Mouse (Mus musculus): ENCODE measurements around the gene Ptprb.

Ptprb gene

DNA sequence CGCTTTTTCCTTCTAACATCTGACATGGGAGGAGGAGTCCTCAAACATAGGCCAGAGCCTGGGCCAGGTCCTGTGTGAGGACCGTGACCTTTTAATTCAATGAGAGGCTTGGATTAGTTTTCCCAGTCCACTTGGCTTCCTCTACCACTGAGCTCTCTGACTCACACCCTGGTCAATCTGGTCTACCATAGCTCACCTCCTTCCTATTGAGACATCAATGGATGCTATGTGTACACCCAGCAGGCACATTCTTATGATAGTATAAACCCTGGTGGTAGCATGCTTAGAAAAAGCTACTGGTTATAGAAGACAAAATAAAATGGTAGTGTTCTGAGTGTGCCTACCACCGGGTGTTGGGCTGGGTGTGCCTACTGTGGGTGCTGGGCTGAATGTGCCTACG is 21.1 kb downstream of the Ptprb start:
- no peak for DNase-seq (ENCODE audit: low spot score)

DNA sequence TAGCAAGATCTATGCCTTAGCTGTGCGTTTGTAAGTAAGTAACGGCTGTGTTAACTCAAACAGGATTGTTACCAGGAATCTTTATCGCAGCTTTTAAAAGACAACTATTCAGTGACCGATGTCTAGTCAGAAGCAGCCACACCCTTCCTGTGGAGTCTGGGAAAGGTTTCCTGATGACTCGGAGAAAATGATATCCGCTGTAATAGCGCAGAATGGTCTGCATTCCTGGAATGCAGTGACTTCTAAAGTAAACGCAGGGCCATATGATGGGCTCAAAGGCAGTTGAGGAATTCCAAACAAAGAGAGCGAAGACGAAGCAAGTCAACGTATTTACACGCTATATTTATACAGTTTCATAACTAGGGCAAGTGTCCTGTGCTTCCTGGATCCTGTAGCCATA is 22.5 kb downstream of the Ptprb start:
- DNase-seq (ENCODE audit: low spot score) = no peak

DNA sequence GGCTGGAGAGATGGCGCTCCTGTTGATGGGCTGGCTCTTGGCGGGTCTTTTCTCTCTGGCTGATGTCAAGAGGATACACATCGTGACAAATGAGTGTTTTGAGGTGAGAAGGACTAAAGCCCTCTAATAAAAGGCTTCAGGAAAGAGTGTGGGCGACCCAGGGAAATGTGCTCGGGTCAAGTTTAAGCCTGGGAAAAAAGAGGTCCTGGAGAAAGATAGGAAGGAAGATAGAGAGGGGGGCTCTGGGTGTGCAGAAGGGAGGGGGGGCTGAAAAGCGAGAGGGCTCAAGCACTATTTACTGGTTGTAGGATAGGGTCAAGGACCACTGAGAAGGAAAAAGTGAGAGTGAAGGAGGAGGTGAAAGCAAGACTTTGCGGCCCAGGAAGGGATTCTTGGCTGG is 25.5 kb downstream of the Ptprb start:
- no peak for DNase-seq (ENCODE audit: low spot score)

DNA sequence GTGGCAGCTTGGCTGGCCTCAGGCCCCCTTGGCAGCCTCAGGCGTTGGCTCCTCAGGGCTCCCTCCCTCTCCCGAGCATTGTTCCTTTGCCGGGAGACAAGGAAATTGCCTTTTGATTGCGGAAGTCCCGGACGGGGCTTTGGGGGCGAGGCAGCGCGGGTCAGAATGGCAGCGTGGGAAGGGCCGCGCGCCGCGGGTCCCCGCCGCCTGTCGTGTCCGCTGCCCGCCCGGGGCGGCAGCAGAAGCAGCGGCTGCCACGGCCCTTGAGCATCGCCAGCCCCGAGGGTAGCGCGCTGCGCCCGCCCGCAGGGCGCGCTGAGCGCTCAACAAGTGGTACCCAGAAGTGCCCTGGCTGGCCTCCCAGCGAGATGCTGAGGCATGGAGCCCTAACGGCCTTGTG is 25.9 kb downstream of the Ptprb start:
- DNase-seq (ENCODE audit: low spot score) = peak; percentile 48

DNA sequence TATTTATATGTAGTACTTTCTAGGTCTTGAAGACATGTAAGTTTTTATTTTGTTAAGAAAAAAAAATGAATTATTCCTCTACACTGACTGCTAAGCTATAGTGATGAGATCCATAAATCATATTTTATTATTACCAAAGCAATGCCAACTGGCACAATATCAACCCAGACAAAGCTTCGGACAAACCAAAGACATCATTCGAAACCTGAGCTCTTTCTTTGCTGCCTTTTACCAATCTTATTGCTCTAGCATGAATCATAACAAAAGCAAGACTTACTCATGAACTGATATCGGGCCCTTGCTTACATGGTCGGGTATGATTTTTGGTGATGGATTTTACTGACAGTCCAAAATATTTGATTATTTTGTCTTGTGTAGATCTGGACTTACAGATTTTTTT is 29.0 kb downstream of the Ptprb start:
- no peak for DNase-seq (ENCODE audit: low spot score)

DNA sequence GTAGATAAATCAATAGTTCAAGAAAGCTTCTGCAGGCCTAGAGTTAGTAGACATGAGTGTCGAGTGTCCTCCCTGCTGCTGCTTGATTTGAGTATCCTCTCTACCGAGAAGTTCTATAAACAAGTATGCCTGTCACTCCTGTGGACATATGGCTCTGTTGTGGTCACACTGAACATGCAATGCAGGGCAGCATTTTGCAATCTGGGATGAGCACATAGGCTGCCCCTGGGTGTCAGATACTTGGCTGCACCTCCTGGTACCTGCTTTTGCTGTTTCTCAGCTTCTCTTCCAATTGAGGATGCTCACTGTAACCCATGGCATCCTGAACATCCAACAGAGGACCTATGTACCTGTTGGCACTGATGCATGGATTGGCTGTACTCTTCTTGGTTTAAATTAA is 34.1 kb downstream of the Ptprb start:
- no peak for DNase-seq (ENCODE audit: low spot score)

DNA sequence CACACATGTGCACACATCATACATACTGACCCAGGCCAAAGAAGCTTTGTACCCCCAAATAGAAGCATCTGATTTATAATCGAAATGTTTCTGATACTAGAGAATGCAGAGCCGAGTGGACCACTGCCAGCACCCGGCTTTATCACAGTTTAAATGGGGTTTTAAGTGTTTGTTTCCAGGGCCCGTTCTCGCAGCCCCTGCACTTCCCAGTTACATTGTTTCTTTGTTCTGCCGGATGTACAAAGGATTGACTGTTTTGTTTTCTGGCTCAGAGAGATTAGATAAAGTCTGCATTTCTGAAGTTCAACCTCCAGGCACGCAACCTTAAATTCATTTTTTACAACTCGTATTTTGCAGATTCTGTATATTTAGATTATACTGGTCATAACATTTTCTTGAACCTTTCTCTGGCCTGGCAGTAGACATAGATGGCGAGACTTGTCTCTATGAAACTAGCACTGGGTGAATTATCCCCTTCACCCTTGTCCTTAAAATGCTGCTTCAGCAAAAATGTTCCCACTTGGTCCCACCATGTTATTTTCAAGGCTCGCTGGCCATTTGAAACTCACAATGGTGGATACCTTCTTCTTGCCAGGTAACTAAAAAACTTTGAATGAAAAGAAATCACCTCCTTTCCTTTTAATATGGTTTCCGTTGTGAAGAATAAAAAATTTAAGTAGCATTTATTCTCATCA is 35.3 kb downstream of the Ptprb start:
- no peak for DNase-seq (ENCODE audit: low spot score)

DNA sequence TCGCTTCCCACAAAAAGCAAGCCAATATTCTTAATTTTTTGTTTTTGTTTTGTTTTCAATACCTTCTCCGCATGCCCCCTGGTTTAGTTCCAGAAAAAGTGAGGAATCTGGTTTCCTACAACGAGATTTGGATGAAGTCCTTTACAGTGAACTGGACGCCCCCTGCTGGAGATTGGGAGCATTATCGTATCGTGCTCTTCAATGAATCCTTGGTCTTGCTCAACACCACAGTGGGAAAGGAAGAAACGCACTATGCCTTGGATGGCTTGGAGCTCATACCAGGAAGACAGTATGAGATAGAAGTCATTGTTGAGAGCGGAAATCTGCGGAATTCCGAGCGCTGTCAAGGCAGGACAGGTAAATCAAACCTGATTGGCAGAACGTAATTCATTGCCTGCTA is 43.9 kb downstream of the Ptprb start:
- DNase-seq (ENCODE audit: low spot score) = peak; percentile 93

DNA sequence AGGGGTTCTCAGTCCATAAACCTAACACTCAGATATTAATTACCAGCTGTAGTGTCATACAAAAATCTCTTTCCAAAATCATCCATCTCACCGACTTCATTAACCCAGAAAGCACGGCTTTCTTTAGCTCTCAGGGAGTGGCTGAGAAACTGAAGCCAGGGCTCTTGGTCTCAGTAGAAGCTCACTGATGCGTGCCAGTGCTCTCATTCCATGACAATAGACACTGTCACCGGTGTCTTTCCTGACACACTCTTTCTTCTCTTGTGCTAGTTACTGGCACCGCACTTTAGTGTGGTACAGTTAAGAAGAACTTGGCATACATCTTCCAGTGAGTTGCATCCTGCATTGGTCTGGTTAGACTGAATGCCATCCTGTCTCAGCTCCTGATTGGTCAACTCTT is 53.8 kb downstream of the Ptprb start:
- DNase-seq (ENCODE audit: low spot score) = no peak

DNA sequence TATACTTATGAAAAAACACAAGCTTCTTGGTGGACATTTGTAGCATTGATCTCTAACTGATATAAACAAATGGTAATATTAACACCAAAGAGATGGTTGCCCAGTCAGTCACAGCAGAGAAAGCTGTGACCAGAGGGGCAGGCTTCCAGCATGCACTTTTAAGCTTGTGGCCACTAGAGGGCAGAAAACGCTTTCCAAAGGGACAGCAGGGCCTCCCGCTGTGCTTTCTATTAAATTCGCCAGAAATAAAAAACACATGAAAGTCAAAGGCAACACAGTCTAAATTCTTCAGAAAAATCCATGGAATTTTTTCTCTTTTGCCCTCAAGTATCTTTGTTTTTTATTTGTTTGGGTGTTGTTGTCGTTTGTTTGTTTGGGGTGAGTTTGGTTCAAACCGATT is 55.1 kb downstream of the Ptprb start:
- peak; percentile 93 for DNase-seq (ENCODE audit: low spot score)

DNA sequence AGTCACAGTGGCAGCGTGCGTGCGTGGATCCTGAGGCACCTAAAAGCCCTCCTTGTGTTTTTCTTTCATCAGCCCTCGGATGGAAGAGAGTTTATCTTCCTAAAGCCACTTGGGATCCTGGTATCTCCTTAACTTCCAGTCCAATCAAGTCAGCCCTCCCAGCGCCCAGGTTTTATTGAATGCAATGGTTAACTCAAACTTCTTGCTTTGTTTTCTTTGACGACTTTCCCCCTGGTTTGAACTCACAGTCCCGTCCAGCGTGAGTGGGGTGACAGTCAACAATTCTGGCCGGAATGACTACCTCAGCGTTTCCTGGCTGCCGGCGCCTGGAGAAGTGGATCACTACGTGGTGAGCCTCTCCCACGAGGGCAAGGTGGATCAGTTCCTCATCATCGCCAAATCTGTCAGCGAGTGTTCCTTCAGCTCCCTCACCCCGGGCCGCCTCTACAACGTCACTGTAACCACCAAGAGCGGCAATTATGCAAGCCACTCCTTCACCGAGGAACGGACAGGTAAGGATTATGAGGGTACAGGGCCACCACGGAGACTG is 55.7 kb downstream of the Ptprb start:
- DNase-seq (ENCODE audit: low spot score) = no peak

DNA sequence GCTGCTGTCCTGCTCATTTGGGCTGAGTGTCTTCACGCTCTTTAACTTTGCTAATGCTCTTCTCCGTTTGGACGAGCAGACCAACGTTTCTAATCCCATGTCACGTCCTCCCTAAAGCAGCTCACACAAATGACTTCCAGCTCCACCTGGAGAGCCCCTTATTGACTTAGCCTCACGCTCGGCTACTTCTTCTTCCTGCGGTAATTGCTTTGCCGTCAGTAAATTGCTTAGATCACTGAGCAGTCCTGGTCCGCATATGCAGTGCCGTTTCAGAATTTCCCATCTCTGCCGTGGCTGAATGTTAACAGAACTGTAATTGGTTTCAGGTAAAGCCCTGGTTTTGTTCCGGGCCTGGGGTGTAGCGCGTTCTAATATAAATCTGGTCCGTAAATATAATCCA is 58.3 kb downstream of the Ptprb start:
- no peak for DNase-seq (ENCODE audit: low spot score)

DNA sequence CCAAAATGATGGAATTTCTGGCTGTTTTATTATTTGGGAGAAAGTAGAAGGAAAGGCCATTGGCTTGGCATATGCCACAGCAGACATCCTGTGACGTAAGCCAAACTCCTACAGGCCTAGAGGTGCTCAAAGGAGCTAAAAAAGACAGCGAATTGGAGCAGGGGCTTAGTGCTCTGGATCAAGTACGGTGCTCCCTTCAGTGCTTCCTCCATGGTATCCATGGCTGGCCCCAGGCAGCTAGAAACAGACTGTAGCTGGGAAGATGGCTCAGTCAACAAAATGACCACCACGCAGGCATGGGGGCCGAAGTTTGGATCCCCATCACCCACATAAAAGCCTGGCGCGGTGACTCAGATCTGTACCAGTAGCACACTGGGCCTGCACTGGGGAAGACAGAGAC is 58.8 kb downstream of the Ptprb start:
- DNase-seq (ENCODE audit: low spot score) = no peak

DNA sequence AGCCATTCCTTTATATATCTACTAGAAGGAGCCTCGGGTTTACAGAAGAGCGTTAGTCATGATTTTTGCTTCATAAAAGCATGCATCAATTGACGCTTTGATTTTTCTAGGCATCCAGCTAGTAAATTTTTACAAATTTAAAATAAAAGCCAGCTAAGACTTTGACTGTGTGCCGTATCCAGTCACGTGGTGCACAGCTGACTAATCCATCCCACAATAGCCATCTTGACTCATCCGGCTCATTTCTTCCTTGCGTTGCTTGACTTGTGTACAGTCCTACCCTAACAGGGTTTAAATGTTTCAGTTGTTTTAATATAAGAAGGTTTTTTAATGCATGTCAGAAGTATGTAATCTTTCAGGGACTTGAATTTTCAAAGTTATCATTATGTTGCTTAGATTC is 60.0 kb downstream of the Ptprb start:
- DNase-seq (ENCODE audit: low spot score) = no peak

DNA sequence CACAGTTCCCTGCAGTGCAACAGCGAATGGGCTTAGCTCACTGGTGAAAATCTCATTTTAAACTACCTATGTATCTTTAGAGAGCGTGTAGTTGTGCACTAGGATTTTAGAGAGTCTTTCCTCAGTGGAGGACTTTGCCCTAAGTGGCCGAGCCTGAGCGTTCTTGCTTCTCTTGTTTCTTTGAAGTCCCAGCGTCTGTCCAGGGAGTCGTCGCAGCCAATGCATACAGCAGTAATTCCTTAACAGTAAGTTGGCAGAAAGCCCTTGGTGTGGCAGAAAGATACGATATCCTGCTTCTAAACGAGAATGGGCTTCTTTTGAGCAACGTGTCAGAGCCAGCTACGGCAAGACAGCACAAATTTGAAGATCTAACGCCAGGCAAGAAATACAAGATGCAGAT is 65.9 kb downstream of the Ptprb start:
- no peak for DNase-seq (ENCODE audit: low spot score)

DNA sequence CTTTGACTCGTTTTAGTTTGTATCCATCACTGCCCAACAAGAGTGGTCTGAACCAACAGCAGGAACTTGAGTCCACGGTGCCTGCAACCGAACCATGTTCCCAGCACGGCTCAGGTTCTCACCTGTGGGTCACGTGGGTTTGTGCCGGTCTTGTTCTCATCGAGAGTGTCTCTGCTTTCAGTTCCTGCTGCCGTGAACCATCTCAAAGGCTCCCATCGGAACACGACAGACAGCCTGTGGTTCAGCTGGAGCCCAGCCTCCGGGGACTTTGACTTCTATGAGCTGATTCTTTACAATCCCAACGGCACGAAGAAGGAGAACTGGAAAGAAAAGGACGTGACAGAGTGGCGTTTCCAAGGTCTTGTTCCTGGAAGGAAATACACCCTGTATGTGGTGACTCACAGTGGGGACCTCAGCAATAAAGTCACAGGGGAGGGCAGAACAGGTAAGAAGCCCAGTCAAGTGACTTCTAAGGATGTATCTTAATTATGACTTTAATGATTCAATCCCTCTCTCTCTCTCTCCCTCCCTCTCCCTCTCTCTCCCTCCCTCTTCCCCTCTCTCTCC is 71.4 kb downstream of the Ptprb start:
- DNase-seq (ENCODE audit: low spot score) = no peak

DNA sequence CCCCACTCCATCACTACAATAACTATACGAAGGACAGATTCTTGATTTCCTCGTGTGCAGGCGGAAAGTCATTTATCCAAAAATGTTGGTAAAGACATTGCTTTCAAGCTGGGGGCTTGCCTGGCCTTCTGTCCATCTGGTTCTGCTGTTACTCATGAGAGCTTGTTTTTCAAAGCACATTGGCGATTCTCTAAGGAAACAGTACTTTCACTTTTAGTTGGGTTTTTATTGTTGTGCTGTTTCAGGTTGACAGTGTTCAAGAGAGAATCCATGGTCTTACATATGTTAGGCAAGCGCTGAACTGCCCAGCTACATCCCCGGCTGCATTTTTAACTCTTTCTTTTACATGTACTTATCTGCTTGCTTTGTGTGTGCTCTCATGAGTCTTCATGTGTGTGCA is 73.7 kb downstream of the Ptprb start:
- DNase-seq (ENCODE audit: low spot score) = no peak

DNA sequence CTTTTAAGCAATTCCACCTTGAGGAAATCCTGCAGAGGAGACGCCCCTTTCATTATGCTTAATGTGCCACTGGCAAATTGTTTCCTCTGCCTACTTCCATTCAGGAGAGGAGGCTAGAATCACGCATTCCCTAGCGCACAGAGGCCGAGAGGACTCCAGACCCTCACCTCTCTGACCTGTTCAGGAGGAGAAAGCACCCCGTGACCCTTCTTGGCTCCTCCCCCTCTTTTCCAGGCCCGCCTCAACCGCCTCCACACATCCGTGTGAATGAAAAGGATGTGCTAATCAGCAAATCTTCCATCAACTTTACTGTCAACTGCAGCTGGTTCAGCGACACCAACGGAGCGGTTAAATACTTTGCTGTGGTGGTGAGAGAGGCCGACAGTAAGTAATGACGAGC is 75.2 kb downstream of the Ptprb start:
- peak; percentile 36 for DNase-seq (ENCODE audit: low spot score)

DNA sequence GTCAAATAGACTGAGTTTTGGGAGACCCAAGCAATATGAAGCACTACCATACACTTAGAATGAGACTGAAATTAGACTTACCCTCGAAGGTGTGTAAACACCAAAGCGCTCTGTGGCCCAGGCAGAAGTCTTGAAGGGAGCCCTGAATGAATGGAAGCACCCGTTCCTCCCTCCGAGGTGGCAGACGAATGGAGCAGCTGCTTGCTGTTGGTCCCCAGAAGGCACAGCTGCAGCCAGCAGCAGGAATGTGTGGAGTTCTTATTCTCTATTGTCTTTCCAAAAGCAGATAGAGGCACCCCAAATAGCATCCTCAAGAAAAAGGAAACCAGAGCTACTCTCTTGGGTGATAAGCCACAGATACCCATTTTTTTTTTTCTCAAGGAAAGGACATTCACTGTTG is 79.0 kb downstream of the Ptprb start:
- DNase-seq (ENCODE audit: low spot score) = no peak

DNA sequence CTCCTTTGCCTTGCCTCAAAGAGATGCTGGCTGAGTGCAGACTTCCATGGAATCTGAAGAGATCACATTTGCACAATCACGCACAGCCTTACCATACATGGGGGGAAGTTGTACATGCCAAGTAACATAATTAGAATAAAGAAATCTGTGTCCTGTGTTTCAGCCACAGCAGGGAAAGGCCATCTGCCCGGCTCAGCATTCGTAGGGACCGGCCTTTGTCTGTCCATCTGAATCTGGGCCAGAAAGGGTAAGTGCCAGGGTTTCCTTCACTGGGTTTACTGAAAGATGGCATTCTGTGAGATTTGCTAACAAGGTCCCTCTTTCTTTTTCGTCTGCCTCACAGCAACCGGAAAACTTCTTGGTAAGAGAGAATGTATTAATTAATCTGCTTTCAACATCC is 86.9 kb downstream of the Ptprb start:
- no peak for DNase-seq (ENCODE audit: low spot score)

DNA sequence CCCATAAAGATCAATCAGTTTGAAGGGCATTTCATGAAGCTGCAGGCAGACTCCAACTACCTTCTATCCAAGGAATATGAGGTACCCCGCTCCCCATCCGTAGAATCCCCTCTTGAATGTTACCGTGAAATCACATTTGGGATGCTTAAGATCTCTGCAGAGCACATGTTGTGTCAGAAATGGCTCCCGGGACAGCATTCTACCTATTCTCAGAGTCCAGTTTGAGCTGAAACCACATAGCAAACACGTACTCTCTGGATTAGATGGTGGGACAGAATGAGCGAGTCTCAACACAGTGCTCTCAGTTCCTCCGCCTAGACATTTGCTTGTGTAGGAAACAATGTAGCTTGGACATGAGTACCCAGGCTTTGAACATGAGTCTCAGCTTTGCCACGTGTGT is 87.3 kb downstream of the Ptprb start:
- no peak for DNase-seq (ENCODE audit: low spot score)

DNA sequence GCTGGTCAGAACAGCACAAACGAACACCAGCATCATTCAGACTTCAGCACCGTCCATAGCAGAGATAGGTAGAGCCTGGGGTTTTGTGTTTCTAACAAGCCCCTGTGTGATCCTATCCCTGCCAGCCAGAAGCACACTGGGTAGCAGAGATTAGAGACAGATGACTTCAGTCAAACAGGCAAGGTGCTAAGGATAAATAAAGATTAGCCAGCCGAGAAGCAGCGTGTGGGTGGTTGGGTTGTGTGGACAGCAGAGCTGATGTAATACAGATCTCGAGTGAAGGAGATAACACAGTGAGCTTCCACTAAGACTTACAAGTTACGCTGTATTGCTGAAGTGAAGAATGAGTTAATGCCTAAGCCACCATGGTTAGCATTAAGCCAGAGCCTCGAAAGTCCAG is 89.4 kb downstream of the Ptprb start:
- DNase-seq (ENCODE audit: low spot score) = peak; percentile 18

DNA sequence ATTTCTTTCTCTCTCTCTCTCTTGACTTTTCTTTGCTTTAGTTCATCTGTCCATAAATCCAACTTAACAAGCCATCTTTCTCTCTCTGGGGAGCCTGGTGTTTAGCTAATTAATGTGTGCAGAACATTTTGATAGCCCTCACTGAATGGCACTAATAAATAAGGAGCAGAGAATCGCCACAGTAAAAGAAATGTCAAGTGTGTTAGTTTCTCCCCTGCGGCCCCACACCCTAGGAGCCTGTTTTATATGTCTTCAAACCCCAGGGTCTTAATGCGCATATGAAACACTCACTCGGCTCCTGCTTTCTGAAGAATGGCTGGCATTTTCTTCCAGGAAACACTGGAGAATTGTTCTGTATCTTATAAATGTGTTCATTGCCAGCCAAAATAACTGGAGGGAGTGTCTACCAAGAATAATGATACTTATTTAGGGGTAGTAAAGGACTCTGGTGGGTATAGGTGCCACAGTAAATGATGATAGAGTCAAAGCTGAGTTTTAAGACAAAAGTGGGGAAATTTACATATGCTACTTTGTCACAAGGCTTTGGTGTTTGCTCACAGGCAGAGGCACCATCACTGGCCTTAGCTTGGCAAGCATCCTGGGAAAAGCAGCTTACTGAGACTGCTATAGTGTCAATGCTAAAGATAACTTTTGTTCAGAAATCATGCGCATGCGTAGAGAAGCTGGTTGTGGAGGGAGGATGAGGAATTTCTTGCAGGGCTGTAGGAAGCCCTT is 95.8 kb downstream of the Ptprb start:
- no peak for DNase-seq (ENCODE audit: low spot score)

Data from embryo, embryonic 10 days (tissue).